Mouse (Mus musculus) adrenal gland, adult (tissue): ENCODE measurements around the gene Tnfrsf1b.

Source experiments
- DNase-seq, 2 experiments: peaks; one replicate each; pipeline ENCODE4 v3.0.0; 2022 to 2023; ENCODE audit warnings: low spot score in 1 of 2; ENCODE audit not compliant: inconsistent age in 2 of 2

Tnfrsf1b gene

GRCm38 (mm10) chr4:145257751-145258434 is 11.2 kb upstream of the Tnfrsf1b start:
- DNase-seq = no peak

GRCm38 (mm10) chr4:145256144-145256543 is 9.5 kb upstream of the Tnfrsf1b start:
- DNase-seq = no peak

GRCm38 (mm10) chr4:145254418-145254817 is 7.7 kb upstream of the Tnfrsf1b start:
- peak in 1 of 2 experiments; percentile 54 for DNase-seq

GRCm38 (mm10) chr4:145252611-145253010 is 5.9 kb upstream of the Tnfrsf1b start:
- no peak for DNase-seq

- DNase-seq = no peak
Observed at GRCm38 (mm10) chr4:145251546-145251945, 4.9 kb upstream of the Tnfrsf1b start.

- DNase-seq = no peak
Observed at GRCm38 (mm10) chr4:145250002-145250401, 3.3 kb upstream of the Tnfrsf1b start.

GRCm38 (mm10) chr4:145247556-145247955 is 886 bp upstream of the Tnfrsf1b start:
- no peak for DNase-seq

- DNase-seq = peak in 1 of 2 experiments; percentile 30
Observed at GRCm38 (mm10) chr4:145245581-145245980, 1.1 kb downstream of the Tnfrsf1b start.

GRCm38 (mm10) chr4:145244676-145245075 is 2.0 kb downstream of the Tnfrsf1b start:
- DNase-seq = no peak

- no peak for DNase-seq
Observed at GRCm38 (mm10) chr4:145242719-145243350, 3.8 kb downstream of the Tnfrsf1b start.

- peak; percentile 29 to 57 for DNase-seq
Observed at GRCm38 (mm10) chr4:145240723-145241231, 5.9 kb downstream of the Tnfrsf1b start.

GRCm38 (mm10) chr4:145239049-145239830 is 7.4 kb downstream of the Tnfrsf1b start:
- DNase-seq = peak; percentile 50 to 64

GRCm38 (mm10) chr4:145236027-145236426 is 10.6 kb downstream of the Tnfrsf1b start:
- DNase-seq = no peak

- peak in 1 of 2 experiments; percentile 46 for DNase-seq
Observed at GRCm38 (mm10) chr4:145233487-145234228, 13.0 kb downstream of the Tnfrsf1b start.

- DNase-seq = no peak
Observed at GRCm38 (mm10) chr4:145231732-145232131, 14.9 kb downstream of the Tnfrsf1b start.

GRCm38 (mm10) chr4:145230647-145231046 is 16.0 kb downstream of the Tnfrsf1b start:
- no peak for DNase-seq

GRCm38 (mm10) chr4:145229524-145230163 is 17.0 kb downstream of the Tnfrsf1b start:
- no peak for DNase-seq

GRCm38 (mm10) chr4:145229051-145229450 is 17.6 kb downstream of the Tnfrsf1b start:
- no peak for DNase-seq

GRCm38 (mm10) chr4:145224613-145225012 is 22.1 kb downstream of the Tnfrsf1b start:
- no peak for DNase-seq

- DNase-seq = peak; percentile 46 to 56
Observed at GRCm38 (mm10) chr4:145222064-145222463, 24.6 kb downstream of the Tnfrsf1b start.
